Comparison of ENCODE assay signal across 20 mouse cellular contexts in the genomic region with DNA sequence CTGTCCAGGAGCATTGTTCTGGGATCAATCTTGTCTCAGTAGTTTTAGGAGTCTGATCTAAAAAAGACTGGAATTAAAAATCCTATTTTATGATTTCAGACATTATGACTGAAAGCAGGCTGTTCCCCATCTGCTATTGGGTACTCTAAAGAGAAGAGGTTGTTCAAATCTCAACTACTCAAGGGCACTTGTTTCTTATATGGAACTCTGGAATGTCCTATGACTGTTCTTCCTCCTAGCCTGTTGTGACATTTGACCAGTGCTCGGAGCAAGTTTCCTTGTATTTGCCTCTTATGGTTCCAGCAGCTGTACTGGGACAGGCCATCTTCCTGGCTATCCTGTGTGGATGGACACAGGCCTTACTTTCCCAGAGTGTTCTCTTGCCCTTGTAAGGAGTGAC.
"Had no signal": no experiment of that assay in that cellular context is flagged by ENCODE, and none has a peak within 500 bp of the region (broad histone marks: within the 10 kb centered on the region; RNA-seq: fewer than 3 reads in every experiment).

No protein-coding gene starts in this region.

- ATAC-seq: hindbrain, postnatal 0 days; inflammation-experienced regulatory T-cells, adult 6 months; intestine, embryonic 16.5 days had no signal

- H3K27me3 ChIP-seq: liver, embryonic 13.5 days; lung, embryonic 15.5 days; megakaryocyte, embryonic 14.5 days; neural tube, embryonic 12.5 days; neural tube, embryonic 15.5 days; stomach, embryonic 15.5 days had no signal

- H3K9me3 ChIP-seq: liver, embryonic 13.5 days; lung, embryonic 15.5 days; megakaryocyte, embryonic 14.5 days; neural tube, embryonic 12.5 days; neural tube, embryonic 15.5 days; stomach, embryonic 15.5 days had no signal

- H3K4me1 ChIP-seq: lung, embryonic 15.5 days; neural tube, embryonic 12.5 days; neural tube, embryonic 15.5 days; stomach, embryonic 15.5 days had no signal

- H3K27ac ChIP-seq: hindbrain, embryonic 14.5 days; hindbrain, postnatal 0 days; left cerebral cortex, adult 2 months; liver, embryonic 13.5 days; lung, embryonic 15.5 days; neural tube, embryonic 12.5 days; neural tube, embryonic 15.5 days; stomach, embryonic 15.5 days had no signal

- H3K4me2 ChIP-seq: hindbrain, embryonic 14.5 days; liver, embryonic 13.5 days; lung, embryonic 15.5 days; neural tube, embryonic 12.5 days; neural tube, embryonic 15.5 days; stomach, embryonic 15.5 days had no signal

- DNase-seq: kidney, adult 18-20 months; kidney, adult 9 months; kidney, postnatal 14 days; kidney, postnatal 4 days; layer of hippocampus, adult 9-11 months; layer of hippocampus, postnatal 36 days; liver, embryonic 13.5 days; right cerebral cortex, postnatal 25 days; spleen, adult 18-20 months; thymus, postnatal 25 days had no signal

- H3K4me3 ChIP-seq: left cerebral cortex, adult 2 months; liver, embryonic 13.5 days; lung, embryonic 15.5 days; megakaryocyte, embryonic 14.5 days; neural tube, embryonic 12.5 days; neural tube, embryonic 15.5 days; stomach, embryonic 15.5 days had no signal

- H3K9ac ChIP-seq: hindbrain, embryonic 14.5 days; liver, embryonic 13.5 days; lung, embryonic 15.5 days; neural tube, embryonic 12.5 days; neural tube, embryonic 15.5 days; stomach, embryonic 15.5 days had no signal
